Mouse (Mus musculus) heart, embryonic 10.5 days (tissue): Measurements from ENCODE around the gene Folr2. TPM values are rescaled to one million over a fixed set of nuclear protein-coding genes. Genes with fewer than 3 reads are reported as not detected.

Experiments used
- microRNA-seq: library from miRNA; unstranded; fragments of <30 nt; microRNA quantifications from one replicate; pipeline ENCODE4, GENCODE M21; 2017
- polyA plus RNA-seq: library from polyadenylated mRNA; unstranded; fragments of >200 nt; fragmentation: Nextera tagmentation; extraction: Ambion mirVana; gene quantifications from 2 replicates; pipeline ENCODE4 v1.2.1, GENCODE M21; 2016

The Folr2 gene
- polyA plus RNA-seq, 1 experiment from 2014 or later = not detected

Small RNAs within 50 kb of the gene (microRNA-seq; reads per million reads assigned to microRNA genes)
- gene Gm22655 = not detected

Other genes with a start within 250 kb of the Folr2 start
- 55.9 and 63.0 TPM in 2 replicates for gene Clpb, start 193.6 kb downstream of the Folr2 start, polyA plus RNA-seq
- gene Phox2a, start 38.9 kb downstream of the Folr2 start, polyA plus RNA-seq = 0.15 and 0.36 TPM in 2 replicates
- 44.9 and 61.0 TPM in 2 replicates for gene Inppl1, start 19.0 kb downstream of the Folr2 start, polyA plus RNA-seq
- gene Anapc15, start 6.5 kb upstream of the Folr2 start, polyA plus RNA-seq = 83.0 and 94.3 TPM in 2 replicates
- gene Folr1, start 13.6 kb upstream of the Folr2 start, polyA plus RNA-seq = 2.1 and 2.7 TPM in 2 replicates
- gene Lamtor1, start 48.7 kb upstream of the Folr2 start, polyA plus RNA-seq = 169 and 176 TPM in 2 replicates
- gene Tomt, start 49.2 kb upstream of the Folr2 start, polyA plus RNA-seq = 0.41 and 0.63 TPM in 2 replicates
- gene Lrrc51, start 76.7 kb upstream of the Folr2 start, polyA plus RNA-seq = 7.6 and 9.4 TPM in 2 replicates
- gene Numa1, start 76.9 kb upstream of the Folr2 start, polyA plus RNA-seq = 58.6 and 59.5 TPM in 2 replicates
- gene Il18bp, start 161.5 kb upstream of the Folr2 start, polyA plus RNA-seq = 2.4 and 2.5 TPM in 2 replicates
- 23.7 and 28.2 TPM in 2 replicates for gene Rnf121, start 208.3 kb upstream of the Folr2 start, polyA plus RNA-seq
- 26.4 and 33.5 TPM in 2 replicates for gene Xndc1, start 208.3 kb upstream of the Folr2 start, polyA plus RNA-seq
- 1.5 and 1.7 TPM in 2 replicates for gene Xntrpc, start 208.5 kb upstream of the Folr2 start, polyA plus RNA-seq
- gene Trpc2, start 225.9 kb upstream of the Folr2 start, polyA plus RNA-seq = not detected in 2 replicates
- 8.1 and 18.4 TPM in 2 replicates for gene Art1, start 244.5 kb upstream of the Folr2 start, polyA plus RNA-seq